Mouse (Mus musculus) ovary, postnatal 36 days (tissue): ENCODE measurements at regions not wholly inside any gene's neighbourhood (a gene's known extent, or its start where the extent isn't known, plus 50 kb on each side); places are given as distances from the start of the nearest gene placed in this dataset.

Experiments used
- DNase-seq: peaks from one replicate; pipeline ENCODE4 v3.0.0; 2022; ENCODE audit warnings: low spot score, mixed read lengths

DNA sequence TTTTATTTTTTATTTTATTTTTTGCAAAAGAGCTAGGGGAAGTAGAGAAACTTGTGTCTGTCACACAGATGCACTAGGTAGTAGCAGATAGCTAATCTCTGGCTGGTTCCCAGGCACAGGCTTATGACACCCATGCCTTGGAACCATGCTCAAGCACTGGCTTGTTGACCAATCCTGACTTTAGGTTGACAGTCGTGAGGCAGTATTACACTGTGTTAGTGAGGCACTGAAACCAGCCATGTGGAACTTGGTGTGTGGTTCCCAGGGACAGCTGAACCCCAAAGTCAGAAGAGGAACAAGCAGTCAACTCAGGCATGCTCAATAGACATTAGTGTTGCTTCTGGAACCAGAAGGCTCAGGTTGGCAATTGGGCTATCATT, 601.1 kb upstream of the Nox3 start:
- no peak for DNase-seq

GRCm38 (mm10) chr17:4301142-4301853, 605.2 kb upstream of the Nox3 start:
- no peak for DNase-seq

- no peak for DNase-seq
Observed at GRCm38 (mm10) chr17:4311785-4312379, 615.8 kb upstream of the Nox3 start.

DNA sequence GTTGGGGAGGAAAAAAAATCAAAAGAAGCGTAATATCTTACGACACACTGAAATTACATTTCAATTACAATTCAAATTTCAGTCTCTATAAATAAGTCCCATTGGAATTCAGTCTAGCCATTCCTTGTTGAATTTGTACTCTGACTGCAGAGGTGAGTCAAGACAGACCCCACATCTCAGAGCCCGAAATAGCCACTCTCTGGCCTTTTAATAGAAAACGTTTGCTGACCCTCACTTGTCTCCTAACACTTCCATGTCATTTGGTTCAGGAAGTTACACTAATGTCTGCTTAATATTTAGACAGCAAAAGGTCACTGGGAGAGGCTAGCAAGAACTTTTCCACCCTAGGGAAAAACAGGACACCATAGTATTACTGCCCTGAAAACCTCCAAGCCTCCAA, 623.1 kb upstream of the Nox3 start:
- no peak for DNase-seq

- DNase-seq: no peak
Observed at GRCm38 (mm10) chr17:4328810-4329209, 632.7 kb upstream of the Nox3 start.

GRCm38 (mm10) chr17:4331650-4332049, 635.6 kb upstream of the Nox3 start:
- no peak for DNase-seq

DNA sequence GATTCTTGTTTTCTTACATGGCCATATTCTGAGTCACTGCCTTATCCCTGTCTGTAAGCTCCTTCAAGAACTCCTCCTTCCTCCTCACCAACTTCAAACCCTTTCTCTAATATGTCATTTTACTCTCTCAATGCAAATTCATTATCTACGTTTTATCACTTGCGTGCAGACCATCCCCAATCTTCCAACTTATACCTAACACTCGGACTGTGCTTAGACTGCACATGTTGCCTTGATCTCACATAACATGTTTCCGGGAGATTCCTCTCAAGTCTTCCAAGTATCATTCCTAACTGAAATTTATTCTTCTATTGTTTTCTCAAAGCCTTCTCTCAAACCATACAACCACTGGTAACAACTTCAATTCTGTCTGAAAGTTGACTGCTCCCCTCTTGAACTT, 637.0 kb upstream of the Nox3 start:
- no peak for DNase-seq

GRCm38 (mm10) chr17:4353018-4353417, 641.1 kb upstream of the Arid1b start:
- no peak for DNase-seq

- DNase-seq: no peak
Observed at GRCm38 (mm10) chr17:4355506-4356218, 638.5 kb upstream of the Arid1b start.

DNA sequence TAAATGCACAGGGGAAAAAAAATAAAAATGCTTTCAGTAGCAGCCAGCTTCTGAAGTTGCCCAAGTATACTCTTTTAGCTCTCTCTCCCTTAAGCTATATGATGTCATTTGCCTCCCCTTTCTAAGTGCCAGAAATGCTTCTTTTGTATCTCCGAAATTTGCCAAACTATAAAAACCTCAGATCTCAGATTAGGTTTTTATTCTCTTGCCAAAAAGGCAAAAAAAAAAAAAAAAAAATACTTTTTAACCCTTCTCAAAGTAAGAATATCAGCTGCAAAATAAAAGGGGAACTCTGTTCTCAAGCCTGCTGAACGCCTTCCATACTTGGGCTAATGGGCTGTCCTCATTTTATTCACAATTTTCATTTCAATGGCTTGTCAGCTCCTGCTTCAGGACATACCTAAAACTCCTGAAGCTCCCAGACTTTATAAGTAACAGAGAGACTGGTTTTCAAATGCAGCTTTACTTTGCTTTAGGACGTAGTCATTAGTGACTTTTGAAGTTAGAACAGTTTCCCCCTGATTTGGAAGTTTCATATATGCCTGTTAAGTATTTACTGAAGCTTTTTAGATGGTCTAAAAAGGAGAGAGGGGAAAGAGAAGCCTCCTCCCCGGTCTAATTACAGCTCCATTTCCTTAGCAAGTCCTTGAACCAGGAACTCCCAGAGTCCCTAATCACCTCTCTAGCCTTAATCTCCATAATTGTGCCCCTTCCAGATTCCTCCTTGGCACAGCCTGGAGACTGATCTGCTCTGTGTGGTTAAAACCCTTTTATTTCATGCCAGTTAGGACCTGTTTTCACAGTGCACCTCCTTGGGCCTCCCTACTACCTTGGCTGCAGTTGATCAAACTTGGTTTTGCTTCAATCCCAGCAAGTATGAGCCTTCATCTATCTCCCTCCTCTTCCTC, 633.5 kb upstream of the Arid1b start:
- DNase-seq: no peak

- no peak for DNase-seq
Observed at GRCm38 (mm10) chr17:4365811-4366210, 628.3 kb upstream of the Arid1b start.

DNA sequence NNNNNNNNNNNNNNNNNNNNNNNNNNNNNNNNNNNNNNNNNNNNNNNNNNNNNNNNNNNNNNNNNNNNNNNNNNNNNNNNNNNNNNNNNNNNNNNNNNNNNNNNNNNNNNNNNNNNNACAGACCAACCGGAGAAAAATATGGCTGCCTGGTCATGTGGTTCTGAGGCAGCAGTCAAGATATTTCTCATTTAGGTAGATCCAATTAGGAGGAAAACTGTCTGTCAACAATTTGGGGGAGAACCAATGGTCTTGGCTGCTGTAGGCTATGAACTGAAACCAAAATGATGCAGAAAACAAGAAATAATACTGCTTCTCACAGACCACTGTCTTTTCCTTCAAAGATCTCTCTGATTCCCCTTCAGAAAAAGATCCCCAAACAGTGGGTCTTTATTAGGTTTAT, 613.7 kb upstream of the Arid1b start:
- DNase-seq: no peak

- DNase-seq: no peak
Observed at GRCm38 (mm10) chr17:4380873-4381272, 613.3 kb upstream of the Arid1b start.

GRCm38 (mm10) chr17:4381896-4382685, 612.0 kb upstream of the Arid1b start:
- no peak for DNase-seq

GRCm38 (mm10) chr17:4382716-4383115, 611.4 kb upstream of the Arid1b start:
- no peak for DNase-seq

DNA sequence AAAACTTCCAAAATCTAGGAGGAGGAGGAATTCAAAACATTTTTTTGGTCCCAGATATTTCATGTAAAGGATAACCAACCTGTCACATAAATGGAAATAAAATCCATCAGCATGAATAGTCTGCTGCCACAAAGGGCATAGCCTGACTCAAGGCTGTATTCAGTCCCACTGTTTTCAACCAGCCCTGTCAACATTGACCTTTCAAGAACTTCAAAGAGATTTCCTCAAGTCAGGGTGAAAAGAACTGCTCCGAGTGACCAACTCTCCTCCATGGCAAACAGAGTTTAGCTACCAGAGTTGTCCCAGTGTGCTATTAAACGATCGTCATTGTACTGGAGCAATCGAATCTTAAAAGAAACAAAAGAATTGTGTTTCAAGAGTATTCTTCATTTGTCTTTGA, 606.5 kb upstream of the Arid1b start:
- no peak for DNase-seq

- no peak for DNase-seq
Observed at GRCm38 (mm10) chr17:4390012-4390411, 604.1 kb upstream of the Arid1b start.

DNA sequence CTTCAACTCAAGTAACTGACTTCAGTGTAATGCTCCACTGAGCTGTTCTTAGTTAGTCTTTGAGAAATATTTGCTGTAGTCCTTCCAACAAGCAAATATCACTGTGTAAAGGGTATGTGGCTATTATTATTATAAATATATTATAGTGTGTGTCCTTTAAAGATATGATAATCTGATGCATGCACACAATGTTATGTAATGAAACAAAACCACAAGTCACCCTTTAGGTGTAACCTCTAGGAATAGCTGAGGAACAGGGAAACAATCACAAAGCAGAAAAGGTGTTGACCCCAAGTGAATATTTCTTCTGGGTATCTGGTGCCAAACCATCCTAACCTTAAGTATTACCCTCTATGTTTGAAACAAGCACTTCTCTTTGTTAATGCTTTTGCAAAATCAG, 603.6 kb upstream of the Arid1b start:
- DNase-seq: no peak

DNA sequence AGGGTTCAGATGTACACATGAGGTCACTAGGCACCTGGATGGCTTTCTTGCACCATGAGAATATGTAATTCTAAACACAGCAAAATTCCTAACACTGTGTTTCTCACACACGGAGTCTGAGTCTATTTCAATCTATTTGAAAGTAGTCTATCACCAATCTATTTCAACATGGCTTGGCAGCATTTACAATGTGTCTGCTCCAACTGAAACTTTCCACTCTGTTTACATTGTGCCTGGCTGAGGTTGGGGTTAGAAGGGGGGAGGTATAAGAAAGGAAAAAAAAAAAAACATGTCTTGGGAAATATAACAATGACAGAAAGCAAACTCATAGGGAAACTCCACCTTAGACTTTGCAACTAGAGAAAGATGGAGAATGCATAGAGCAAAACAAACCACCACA, 602.9 kb upstream of the Arid1b start:
- no peak for DNase-seq

GRCm38 (mm10) chr17:4396119-4396518, 598.0 kb upstream of the Arid1b start:
- no peak for DNase-seq

- peak; percentile 9 for DNase-seq
Observed at GRCm38 (mm10) chr17:4417686-4418085, 576.4 kb upstream of the Arid1b start.
